Mouse (Mus musculus): ENCODE data around the gene Kcnk5.

The Kcnk5 gene

DNA sequence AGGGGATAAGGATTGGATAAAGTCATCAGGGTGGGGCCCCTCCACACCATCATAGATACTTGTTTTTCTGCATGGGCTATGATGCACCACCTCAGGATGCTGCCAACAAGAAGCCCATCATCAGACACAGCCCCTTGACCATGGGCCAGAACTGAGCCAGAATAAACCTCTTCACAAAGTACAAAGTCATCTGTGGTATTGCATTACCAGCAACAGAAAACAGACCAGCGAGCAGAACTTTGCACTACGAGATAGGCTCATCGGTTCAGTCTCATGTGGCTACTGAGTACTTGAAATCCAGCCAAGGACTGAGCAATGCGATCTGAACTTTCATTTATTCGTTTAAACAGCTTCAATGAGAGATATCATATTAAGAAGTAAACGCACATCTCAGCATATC is 18.9 kb downstream of the Kcnk5 start:
- DNase-seq = no peak

DNA sequence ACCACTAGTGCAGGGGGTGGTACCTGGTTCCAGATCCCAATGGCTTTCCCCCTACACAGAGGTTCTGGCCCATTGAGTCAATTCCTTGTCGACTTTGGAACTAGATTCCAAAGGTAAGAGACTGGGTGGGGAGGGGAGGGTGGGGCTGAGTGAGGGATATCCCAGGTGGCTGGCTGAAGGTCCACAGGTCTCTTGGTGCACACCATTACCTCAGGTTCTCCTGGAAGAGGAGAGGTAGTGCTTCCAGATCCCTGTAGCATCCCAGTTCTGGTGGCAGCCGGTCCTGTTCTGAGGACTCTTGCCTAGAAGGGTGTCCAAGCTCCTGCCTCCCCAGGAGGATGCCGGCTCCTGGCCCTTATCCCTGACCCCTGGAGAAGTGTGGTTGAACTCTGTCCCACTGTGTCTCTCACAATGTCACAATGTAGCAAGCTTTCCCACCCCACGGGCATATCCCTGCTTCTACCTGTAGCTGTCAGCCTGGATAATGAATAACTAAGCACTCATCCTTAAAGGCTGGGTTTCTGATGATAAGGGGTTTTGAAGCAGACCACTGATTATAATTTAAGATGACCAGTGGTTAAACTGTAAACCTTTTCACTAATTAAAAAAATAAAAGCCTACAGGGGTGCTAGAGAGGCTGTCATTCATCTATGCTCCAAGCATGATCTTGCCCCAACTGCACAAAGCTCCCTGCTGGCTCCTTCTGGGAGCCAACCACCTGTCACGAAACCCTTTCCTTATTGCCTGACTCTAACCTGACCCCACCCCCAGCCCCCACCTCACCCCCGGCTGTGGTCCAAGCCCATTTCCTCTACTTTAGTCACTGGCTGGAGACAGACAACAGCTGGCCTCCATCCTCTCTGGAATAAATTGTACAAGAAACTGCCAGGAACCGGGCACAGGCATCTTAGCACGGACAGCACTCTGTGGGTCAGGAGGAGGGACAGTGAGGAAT is 22.6 kb downstream of the Kcnk5 start:
- DNase-seq = no peak

DNA sequence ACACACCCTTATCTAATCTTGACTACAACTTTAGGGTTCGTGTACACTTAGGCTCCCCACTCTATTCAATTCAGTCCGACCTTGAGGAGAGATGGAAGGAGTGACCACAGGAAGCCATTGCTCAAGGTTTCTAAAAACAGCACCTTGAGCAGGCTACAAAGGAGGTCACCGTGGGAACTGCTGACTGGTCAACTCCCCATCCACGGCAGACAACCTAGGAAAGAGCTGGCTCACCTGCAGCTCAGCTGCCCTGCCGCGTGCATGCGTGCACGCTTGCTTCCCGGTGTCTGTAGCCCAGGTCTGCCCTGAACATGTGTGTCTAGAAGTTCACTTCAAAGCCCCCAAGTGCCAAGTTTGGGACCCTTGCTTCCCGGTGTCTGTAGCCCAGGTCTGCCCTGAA is 24.0 kb downstream of the Kcnk5 start:
- no peak for DNase-seq

DNA sequence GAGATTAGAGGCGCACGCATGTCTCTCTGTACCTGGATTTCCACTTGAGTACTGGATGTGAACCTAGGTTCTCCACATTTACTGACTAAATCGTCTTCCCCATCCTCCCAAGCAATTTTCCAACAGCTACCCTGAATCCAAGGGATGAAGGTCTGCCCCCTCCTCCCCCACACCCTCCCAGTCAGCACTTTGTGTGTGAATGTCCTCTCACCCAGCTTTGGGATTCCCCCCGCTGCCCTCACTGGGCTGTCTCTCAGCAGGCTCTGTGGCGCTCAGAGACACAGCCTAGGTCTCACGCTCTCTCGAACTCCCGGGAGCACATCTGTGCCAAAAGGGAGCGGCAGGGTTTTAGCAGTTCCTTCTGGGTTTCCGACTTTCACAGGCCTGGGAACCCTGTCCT is 25.9 kb downstream of the Kcnk5 start:
- no peak for DNase-seq

DNA sequence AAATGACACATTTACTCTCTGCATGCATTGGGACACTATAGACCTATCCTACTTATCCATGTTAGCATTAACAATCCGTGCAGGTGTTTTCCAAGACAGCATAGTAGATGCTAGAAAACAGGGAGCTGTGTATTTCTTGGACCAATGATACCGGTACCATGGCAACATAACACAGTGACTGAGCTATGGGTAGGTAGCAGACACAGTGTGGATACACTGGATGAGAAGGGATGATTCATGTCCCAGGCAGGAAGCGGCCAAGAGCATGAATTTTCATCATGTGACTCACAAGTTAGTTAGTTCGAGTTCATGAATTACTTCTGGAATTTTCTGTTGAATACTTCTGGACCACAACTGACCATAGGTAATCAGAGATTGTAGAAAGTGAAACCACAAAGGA is 26.7 kb downstream of the Kcnk5 start:
- no peak for DNase-seq

DNA sequence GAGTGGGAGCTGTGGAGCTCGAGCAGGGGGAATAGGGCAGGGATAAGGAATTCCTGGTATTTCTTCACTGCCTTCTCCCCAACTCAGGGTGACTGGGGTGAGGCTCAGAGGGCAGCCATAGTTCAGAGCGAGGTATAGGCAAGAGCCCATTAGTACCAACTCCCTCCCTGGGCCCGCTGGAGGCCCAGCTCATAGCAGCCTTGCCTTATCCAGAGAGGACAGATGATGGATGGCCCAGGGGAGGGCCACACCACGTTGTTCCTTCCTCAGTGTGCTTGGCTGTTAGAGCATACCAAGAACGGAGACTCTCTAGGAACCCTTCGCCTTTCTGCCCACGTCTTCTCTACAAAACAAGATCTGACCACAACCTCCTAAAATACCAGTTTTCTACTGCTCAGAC is 27.4 kb downstream of the Kcnk5 start:
- no peak for DNase-seq

DNA sequence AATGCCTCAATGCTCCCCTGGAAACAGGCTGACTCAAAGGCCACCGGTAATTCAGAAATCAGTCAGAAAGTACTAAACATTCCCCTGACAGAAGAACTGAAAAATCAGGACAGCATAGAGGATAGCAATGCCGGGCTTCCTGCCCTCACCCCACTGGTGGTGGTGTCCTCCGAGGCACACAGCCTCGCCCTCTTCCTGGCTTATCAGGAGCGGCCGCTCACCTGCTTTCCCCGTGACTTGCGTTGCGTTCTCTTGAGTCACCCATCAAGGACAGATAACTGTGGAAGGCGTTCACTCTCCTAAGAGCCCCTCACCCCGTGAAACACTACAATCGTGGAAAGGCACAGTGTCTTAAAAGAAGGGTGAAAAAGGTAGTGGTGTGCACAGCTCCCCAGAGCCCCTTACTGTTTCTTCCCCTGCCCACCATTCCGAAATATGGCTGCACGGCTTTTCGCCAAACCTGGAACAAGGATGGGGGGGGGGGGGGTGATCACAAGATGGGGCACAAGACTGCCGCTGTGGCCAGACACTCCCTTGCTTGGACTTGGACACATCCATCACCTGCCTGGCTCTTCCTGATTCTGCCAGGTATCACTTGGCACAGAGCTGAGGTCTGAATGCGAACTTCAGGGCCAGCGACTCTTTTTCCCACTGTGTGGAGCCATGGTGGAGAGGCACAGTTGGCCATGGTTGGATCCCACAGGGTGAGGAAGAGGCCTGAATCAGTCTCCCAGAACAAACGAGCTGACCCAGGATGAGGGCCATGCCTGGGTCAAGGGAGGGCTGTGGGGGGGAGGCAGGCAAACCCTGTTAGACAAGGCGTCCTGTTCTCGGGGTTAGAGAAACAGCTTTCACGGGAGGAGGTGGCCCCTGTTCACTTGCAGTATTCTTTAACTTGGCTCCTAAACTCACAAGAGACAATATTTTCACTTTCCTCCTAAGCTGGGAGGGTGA is 32.2 kb downstream of the Kcnk5 start:
- DNase-seq = no peak

DNA sequence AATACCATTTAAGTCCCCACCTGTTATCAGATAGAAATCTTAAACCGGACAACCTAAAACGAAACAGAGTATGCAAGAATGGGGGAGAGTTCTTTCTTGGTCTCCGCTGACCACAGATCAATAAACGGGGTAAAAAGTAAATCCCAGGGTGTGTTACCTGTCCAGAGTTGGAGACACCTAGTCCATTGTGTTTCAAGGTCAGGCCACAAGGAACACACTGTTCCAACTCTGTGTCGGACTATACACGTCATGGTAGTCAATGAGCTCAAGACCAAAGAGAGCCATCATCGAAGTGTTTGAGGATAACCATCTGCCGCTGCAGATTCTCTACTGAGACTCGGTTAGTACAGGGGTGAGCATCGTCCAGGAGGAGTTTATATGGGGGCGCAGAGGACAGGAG is 33.1 kb downstream of the Kcnk5 start:
- no peak for DNase-seq

DNA sequence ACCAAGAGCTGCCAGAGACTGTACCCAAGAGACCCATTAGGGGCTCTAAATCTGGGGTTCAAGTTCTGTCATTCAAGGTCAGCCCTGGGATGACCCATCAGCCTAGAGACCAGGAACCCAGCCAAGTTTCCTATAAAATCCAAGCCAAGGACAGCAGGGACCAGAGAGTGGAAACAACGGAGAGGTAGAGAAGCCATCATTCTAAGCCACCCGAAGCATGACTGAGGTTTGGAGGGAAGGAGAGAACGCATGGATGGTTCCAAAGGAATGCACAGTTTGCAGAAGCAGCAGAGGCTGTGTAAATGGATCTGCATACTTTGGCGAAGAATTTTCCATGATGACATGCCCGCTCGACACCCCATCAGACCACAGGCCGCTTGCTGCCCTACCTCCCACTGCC is 33.8 kb downstream of the Kcnk5 start:
- DNase-seq = no peak

DNA sequence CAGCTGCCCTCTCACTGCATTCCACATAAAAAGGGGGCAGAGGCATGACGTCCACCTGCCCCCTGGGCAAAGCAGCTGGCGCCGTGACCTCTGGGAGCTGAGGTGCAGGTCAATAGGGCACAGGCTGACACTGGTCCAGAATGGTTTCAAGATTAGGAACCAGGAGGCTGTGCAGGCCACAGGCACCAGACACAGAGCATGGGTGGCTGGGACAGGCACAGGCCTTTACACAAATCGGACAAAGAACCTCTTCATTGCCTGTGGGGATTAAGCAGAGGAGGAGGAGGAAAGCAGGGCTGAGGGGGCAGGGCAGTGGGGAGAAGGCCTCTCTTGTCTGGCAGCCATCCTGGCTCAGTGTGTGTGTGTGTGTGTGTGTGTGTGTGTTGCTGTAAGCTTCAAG is 37.5 kb downstream of the Kcnk5 start:
- DNase-seq = no peak

DNA sequence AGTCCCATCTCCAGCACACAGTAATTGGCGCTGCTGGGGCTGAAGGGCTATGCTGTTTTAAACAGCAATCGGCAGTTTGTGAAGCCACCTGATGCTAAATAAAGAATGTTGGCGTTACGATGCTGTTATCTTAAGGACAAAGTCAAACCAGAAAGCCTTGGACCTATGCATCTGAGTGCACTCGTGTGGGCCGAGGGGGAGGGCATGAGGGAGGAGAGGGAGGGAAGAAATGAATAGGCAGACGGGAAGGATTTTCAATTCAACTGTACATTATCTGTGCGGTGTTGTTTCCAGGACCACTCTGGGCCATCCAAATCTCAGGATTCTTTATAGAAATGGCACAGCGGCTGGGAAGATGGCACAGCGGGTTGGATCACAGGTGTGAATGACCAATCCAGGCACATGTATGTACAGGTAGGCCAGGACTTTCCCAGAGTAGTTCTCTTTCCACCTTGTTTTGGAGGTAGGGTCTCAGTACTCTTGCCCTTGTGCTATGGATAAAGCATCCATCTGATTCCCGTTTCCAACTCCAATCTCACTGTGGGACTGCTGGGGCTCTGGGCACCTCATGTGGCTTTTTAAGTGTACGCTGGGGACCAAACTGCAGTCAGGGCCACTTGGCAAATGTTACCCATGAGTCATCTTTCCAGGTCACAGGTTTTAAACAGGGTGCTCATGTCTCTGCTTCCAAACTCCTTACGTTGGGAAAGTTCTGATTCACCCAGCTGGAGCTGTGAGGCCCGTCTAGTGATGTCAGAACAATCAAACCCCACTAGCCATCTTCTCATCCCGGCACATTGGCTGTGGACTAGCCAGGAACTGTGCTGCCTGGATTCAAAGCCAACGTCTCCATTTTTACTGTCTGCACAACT is 42.9 kb downstream of the Kcnk5 start, which contains the start of gene Saysd1:
TSS of gene Saysd1 (minus strand) at position 51 of the 872 bp plus-strand sequence.
- no peak for DNase-seq

DNA sequence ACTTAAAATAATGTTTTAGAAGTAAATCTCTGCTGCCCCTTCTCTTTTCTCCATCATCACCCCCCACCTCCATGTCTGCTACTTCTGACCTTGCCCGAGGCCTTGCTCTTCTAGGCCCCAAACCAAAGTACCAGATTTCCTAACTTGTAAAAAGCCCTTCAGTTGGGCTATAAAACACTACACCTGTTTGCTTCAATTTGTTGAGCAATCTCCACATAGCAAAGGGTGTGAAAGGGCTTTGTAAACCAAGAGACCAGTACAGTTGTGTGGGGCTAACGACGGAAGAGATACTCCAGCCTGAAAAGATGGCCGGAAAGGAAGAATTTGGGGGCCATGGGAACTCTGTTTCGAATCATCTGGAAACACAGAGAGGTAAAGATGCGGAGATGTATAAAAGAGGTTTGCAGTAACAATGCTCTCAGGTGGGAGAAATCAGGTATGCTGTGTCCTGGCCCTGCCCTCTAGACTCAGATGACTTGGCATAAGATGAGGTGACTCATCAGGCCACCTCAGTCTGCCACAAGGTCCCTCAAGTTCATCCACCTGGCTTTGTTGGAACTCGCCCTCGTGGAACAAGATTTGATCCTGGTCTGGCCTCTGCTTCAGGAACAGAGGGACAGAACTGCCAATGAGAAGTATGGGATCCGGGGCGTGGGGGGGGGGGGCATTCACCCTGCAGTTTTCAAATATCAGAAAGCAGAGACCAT is 46.5 kb downstream of the Kcnk5 start:
- DNase-seq = no peak

DNA sequence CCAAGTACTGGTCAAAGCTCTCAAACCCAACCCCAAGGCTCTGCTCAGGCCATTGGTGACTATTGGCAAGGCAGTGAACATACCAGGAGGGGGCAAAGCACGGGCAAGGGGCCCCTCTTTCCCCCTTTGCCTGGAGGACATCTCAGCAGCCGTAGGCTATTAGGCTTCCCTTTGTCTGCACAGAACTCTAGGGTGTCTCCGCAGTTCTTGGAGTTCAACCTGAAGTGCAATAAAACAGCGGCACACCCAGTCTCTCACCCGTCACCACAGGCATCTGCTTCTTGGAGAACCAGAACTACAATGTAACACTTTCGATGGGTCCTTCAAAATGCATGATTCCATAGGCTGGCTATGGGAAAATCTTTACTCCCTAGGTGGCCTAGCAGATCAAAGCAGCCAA is 53.4 kb downstream of the Kcnk5 start:
- DNase-seq = no peak

DNA sequence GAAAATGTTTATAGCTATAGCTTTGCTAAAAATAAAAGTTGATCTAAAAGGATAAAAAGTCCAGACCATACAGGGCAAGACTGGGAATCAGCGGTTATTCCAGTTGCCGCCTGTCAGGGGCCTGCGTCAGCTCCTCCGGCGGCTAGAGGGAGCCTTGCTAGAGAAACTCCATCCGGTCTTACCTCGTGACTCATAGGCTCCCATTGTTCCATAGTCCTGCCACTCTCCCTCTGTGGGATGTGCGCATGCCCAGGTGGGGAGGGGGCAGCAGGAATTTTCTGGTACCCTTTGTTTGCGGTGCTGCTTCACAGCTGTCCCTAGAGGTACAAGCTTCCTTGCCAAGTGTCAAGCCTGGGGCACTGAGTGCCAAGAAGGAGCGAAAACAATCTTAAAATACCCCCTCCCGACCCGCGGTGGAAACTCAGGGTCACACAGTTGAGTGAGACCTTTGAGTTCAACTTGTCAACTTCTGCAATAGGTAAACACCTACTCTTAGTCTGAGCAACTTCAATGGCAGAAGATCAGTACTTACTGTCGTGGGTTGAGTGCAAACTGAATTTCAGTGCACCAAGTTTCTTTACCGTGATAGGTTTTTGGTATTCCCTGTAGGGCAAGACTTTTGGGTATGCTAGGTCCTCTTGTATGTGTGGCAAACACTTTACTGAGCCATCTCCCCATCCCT is 54.1 kb downstream of the Kcnk5 start:
- DNase-seq = no peak

DNA sequence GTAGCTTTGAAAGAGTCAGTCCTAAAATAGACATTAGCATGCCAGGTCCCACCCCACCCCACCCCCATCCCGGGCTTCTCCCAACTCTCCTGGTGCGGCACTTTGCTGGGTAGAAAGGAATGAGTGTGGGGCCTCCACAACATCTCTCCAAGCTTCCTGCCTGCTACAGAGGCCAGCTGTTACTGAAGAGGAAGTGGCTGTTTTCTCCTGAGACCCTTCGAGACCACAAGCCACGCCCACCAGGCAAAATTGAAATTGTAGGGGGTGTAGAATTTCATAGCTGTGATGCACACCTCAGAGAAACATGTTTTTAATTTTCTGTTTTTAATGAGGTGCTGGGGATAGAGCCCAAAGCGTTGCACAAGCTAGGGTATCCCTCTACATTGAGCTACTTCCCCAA is 60.7 kb downstream of the Kcnk5 start:
- no peak for DNase-seq

DNA sequence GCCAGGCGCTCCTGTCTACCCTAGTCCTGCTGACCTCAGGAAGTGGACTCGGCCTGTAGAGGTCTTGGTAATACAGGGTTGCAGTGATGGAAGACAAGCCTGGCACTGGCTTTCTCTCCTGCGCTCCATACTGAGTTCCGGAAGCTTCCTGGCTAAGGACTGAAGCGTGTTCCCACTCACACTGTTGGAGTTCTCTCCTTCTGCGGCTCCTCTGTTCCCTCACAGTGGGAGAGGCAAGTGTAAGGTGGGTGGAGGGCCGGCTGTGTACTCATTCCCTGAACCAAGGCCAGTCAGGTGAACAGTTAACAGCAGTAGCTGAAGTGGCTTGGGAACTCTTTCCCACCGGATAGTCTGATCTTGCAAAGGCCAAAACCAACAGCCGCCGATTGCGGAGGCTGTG is 61.6 kb downstream of the Kcnk5 start:
- DNase-seq = no peak

DNA sequence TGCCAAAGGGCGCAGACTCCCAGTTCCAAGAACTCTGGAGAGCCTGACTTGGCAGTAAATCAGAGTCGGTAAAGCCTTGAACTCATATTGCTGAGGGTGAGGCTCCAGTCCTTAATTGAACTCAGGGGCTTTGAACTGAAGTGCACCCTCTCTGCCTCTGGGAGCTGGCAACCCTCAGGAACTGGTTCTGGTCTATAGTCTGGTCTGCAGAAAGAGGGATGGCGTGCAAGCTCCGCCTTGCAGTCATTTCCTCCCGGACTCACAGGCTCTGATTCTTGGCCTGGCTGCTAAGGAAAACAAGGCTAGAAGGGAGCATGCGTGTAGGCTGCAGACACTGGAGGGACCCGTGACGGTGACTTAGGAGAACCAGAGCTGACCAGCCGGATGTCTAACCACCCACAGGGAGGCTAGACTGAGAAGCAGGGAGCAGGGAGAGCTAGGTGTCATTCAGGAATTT is 65.4 kb downstream of the Kcnk5 start:
- no peak for DNase-seq

DNA sequence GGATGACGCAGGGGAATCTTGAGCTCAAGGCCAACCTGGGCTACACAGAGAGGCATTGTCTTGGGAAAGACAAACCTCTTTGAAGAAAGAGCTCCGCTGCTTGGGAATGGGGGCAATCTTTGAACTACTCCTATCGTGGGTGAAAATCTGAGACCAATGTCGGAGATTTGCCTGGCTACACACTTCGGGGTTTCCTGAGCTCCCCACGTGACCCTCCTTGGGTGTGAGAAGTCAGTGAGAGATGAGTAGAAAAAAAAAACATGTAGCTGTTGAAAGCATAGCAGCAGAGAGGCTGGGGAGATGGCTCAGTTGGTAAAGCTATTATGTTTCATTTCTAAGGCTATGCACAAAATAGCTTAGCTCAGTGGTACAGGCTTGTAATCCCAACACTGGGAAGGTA is 66.7 kb downstream of the Kcnk5 start:
- no peak for DNase-seq

DNA sequence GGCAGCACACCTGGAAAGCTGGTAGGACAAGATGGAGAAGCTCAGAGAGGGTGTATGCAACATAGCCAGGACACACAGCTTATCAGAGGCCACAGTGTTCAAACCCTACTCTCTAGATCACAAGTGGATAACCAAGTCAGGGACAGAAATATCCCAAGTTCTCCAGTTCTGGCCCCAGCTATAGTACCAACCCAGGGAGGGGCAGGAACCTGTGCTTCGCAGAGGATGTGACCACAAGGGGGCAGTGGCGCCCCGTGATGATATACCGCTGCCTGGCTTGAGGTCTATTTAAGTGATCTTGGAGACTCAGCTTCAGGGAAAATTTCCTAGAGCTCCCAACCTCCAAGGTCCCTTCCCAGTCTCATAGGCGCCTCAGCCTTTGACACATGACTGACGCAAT is 67.6 kb downstream of the Kcnk5 start:
- DNase-seq = peak; percentile 68 to 86

DNA sequence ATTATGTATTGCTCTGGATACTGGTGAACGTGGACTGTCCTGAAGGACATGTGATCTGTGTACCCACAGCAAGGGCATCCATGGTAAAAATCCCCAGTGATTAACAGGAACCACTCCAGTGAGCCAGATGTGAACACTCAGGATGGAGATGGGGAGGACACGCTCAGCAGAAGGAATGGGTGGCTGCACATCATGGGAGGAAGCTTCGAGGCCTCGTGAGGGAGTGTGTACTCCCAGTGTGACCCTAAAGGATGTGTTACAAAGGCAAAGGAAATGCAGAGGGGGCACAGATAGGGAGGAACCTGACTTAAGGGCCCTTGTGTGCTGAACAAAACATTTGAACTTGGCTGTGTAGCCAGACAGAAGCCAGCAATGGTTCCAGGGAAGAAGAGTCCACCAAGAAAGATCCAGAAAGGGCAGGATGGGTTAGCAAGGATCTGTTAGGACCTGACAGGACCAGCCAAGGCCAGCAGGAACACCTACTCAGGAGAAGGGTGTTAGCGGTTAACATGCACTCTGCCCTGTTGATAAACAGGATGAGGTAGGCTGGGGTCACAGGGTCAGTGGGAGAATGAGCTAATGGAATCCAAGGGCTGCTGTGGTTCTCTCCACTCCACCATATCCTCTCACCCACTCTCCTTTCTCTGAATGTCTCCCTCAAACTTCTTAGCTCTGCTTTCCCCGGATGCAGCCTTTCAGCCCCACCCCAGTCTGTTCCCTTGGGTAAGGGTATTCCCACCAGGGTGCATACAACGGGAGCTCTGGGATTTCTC is 68.2 kb downstream of the Kcnk5 start:
- no peak for DNase-seq
